Mouse (Mus musculus) midbrain, embryonic 11.5 days (tissue): ENCODE data around the gene Casq2. TPM values are rescaled to one million over a fixed set of nuclear protein-coding genes. Genes with fewer than 3 reads are reported as not detected.

Experiments
- ATAC-seq: fragments of 200-750 bp; cut with Nextera tagmentation; 2 replicates; pipeline ENCODE4 v1.8.0; 2017; ENCODE audit warnings: moderate TSS enrichment, moderate library complexity; ENCODE audit not compliant: low FRiP score
- DNase-seq: peaks from one replicate; pipeline ENCODE4 v3.0.0; 2015; ENCODE audit warnings: low spot score; ENCODE audit errors: missing footprints
- H3K27ac ChIP-seq: fragments of 300-500 bp; sonication (generic); 2 replicates; pipeline ENCODE4 v1.5.1; 2014; ENCODE audit warnings: low read depth, low read length
- H3K27me3 ChIP-seq: fragments of 300-500 bp; sonication (generic); 2 replicates; pipeline ENCODE4 v1.6.1; 2014; ENCODE audit warnings: mild to moderate bottlenecking, low read length, moderate library complexity, mixed read lengths; ENCODE audit not compliant: control insufficient read depth, insufficient read depth
- H3K36me3 ChIP-seq: fragments of 300-500 bp; sonication (generic); 2 replicates; pipeline ENCODE4 v1.6.1; 2014; ENCODE audit warnings: mild to moderate bottlenecking, low read length, moderate library complexity, mixed read lengths; ENCODE audit not compliant: control insufficient read depth, insufficient read depth
- H3K4me1 ChIP-seq: fragments of 300-500 bp; sonication (generic); 2 replicates; pipeline ENCODE4 v1.6.1; 2014; ENCODE audit warnings: low read length; ENCODE audit not compliant: control insufficient read depth, insufficient read depth
- H3K4me2 ChIP-seq: fragments of 300-500 bp; sonication (generic); 2 replicates; pipeline ENCODE4 v1.6.1; 2014; ENCODE audit warnings: mild to moderate bottlenecking, moderate library complexity
- H3K4me3 ChIP-seq: fragments of 300-500 bp; sonication (generic); 2 replicates; pipeline ENCODE4 v1.5.1; 2014; ENCODE audit warnings: low read depth, low read length
- H3K9ac ChIP-seq: fragments of 300-500 bp; sonication (generic); 2 replicates; pipeline ENCODE4 v1.6.1; 2014; ENCODE audit warnings: low read length
- H3K9me3 ChIP-seq: fragments of 300-500 bp; sonication (generic); 2 replicates; pipeline ENCODE4 v1.6.1; 2016; ENCODE audit warnings: low read length; ENCODE audit not compliant: control insufficient read depth
- WGBS: fragments of 180-500 bp; shearing (Covaris S2); extraction: QIAGEN DNeasy Blood & Tissue Kit; methylation state at CpG from one replicate; pipeline ENCODE4 v1.1.7; 2014; 5-methylcytosine and 5-hydroxymethylcytosine counted together
- polyA plus RNA-seq: library from polyadenylated mRNA; unstranded; fragments of >200 nt; fragmentation: Nextera tagmentation; extraction: Ambion mirVana; gene quantifications from 2 replicates; pipeline ENCODE4 v1.2.1, GENCODE M21; 2014

Casq2 gene
- polyA plus RNA-seq, 1 experiment from 2014 or later: not detected

GRCm38 (mm10) chr3:102169197-102169905, 83.1 kb downstream of the Casq2 start:
- 89% methylated on average over 13 of the region's 13 CpGs for WGBS
- H3K36me3 ChIP-seq: no peaks in the 10 kb centered on the region
- no peak overlapping the region for H3K9ac ChIP-seq
- H3K27me3 ChIP-seq: peaks cover 3% of the 10 kb centered on the region; the same call in 1 of the 2 replicates
- peaks cover 7% of the 10 kb centered on the region for H3K4me1 ChIP-seq
- ATAC-seq (no peak), DNase-seq (no peak)
- no peaks in the 10 kb centered on the region for H3K9me3 ChIP-seq
- no peak overlapping the region for H3K27ac ChIP-seq
- no peak overlapping the region for H3K4me3 ChIP-seq
- H3K4me2 ChIP-seq: no peak overlapping the region

- Histone ChIP-seq H3K4me2 (no peak overlapping the region), H3K36me3 (no peaks in the 10 kb centered on the region), H3K4me1 (no peaks in the 10 kb centered on the region), H3K4me3 (no peak overlapping the region), H3K27ac (no peak overlapping the region), H3K9ac (no peak overlapping the region), H3K27me3 (peaks cover under 1% of the 10 kb centered on the region; the same call in 1 of the 2 replicates), H3K9me3 (no peaks in the 10 kb centered on the region)
- WGBS: 83% methylated on average over 8 of the region's 8 CpGs
- no peak for ATAC-seq
- no peak for DNase-seq
Observed at GRCm38 (mm10) chr3:102174118-102174865, 88.1 kb downstream of the Casq2 start.

GRCm38 (mm10) chr3:102175701-102176100, 89.5 kb downstream of the Casq2 start:
- DNase-seq (no peak), ATAC-seq (no peak)
- Histone ChIP-seq H3K27me3 (no peaks in the 10 kb centered on the region), H3K4me3 (no peak overlapping the region), H3K4me2 (no peak overlapping the region), H3K27ac (no peak overlapping the region), H3K9me3 (no peaks in the 10 kb centered on the region), H3K9ac (no peak overlapping the region), H3K36me3 (no peaks in the 10 kb centered on the region), H3K4me1 (no peaks in the 10 kb centered on the region)
- WGBS: 91% methylated on average over 18 of the region's 18 CpGs

GRCm38 (mm10) chr3:102176116-102176515, 89.9 kb downstream of the Casq2 start:
- no peak for DNase-seq
- no peaks in the 10 kb centered on the region for H3K9me3 ChIP-seq
- 87% methylated on average over 5 of the region's 5 CpGs for WGBS

GRCm38 (mm10) chr3:102177837-102178615, 91.8 kb downstream of the Casq2 start:
- ATAC-seq: no peak
- Histone ChIP-seq H3K27ac (no peak overlapping the region), H3K4me3 (no peak overlapping the region), H3K4me2 (no peak overlapping the region), H3K36me3 (no peaks in the 10 kb centered on the region), H3K4me1 (no peaks in the 10 kb centered on the region), H3K9ac (no peak overlapping the region), H3K9me3 (no peaks in the 10 kb centered on the region), H3K27me3 (no peaks in the 10 kb centered on the region)
- WGBS: 95% methylated on average over 12 of the region's 12 CpGs
- no peak for DNase-seq

More at GRCm38 (mm10) chr3:102176116-102176515, 89.9 kb downstream of the Casq2 start:
- no peaks in the 10 kb centered on the region for H3K4me1 ChIP-seq
- no peak overlapping the region for H3K27ac ChIP-seq
- no peak for ATAC-seq
- no peaks in the 10 kb centered on the region for H3K36me3 ChIP-seq
- H3K9ac ChIP-seq: no peak overlapping the region
- H3K4me3 ChIP-seq: no peak overlapping the region
- H3K27me3 ChIP-seq: no peaks in the 10 kb centered on the region
- H3K4me2 ChIP-seq: no peak overlapping the region

GRCm38 (mm10) chr3:102179869-102180268, 93.7 kb downstream of the Casq2 start:
- H3K4me1 ChIP-seq: no peaks in the 10 kb centered on the region
- H3K27ac ChIP-seq: no peak overlapping the region
- no peaks in the 10 kb centered on the region for H3K36me3 ChIP-seq
- ATAC-seq: no peak
- no peaks in the 10 kb centered on the region for H3K9me3 ChIP-seq
- no peak for DNase-seq
- H3K4me3 ChIP-seq: no peak overlapping the region
- WGBS: 68% methylated on average over 4 of the region's 4 CpGs
- H3K27me3 ChIP-seq: no peaks in the 10 kb centered on the region
- H3K9ac ChIP-seq: no peak overlapping the region
- H3K4me2 ChIP-seq: no peak overlapping the region

GRCm38 (mm10) chr3:102180746-102181145, 94.5 kb downstream of the Casq2 start:
- WGBS: 80% methylated on average over 7 of the region's 7 CpGs
- H3K4me3 ChIP-seq: no peak overlapping the region
- H3K4me1 ChIP-seq: no peaks in the 10 kb centered on the region
- H3K27me3 ChIP-seq: no peaks in the 10 kb centered on the region
- DNase-seq: no peak
- no peak overlapping the region for H3K9ac ChIP-seq
- H3K9me3 ChIP-seq: peaks cover 2% of the 10 kb centered on the region; the same call in 1 of the 2 replicates
- ATAC-seq: no peak
- H3K36me3 ChIP-seq: no peaks in the 10 kb centered on the region
- H3K4me2 ChIP-seq: no peak overlapping the region
- H3K27ac ChIP-seq: no peak overlapping the region

GRCm38 (mm10) chr3:102181191-102181590, 95.0 kb downstream of the Casq2 start:
- Histone ChIP-seq H3K9me3 (peaks cover 4% of the 10 kb centered on the region; the same call in 1 of the 2 replicates), H3K4me3 (no peak overlapping the region), H3K9ac (no peak overlapping the region), H3K36me3 (no peaks in the 10 kb centered on the region), H3K27me3 (no peaks in the 10 kb centered on the region), H3K4me1 (no peaks in the 10 kb centered on the region), H3K27ac (no peak overlapping the region), H3K4me2 (no peak overlapping the region)
- DNase-seq: no peak
- WGBS: 79% methylated on average over 4 of the region's 4 CpGs
- no peak for ATAC-seq
